ENCODE assay signal across 13 mouse cellular contexts in genomic region chr16:37089648-37090047, GRCm38 (mm10).
"Had no signal": no experiment of that assay in that cellular context is flagged by ENCODE, and none has a peak within 500 bp of the region (broad histone marks: within the 10 kb centered on the region; RNA-seq: fewer than 3 reads in every experiment).

No protein-coding gene starts in this region.

- H3K9ac ChIP-seq: hindbrain, embryonic 15.5 days; limb, embryonic 13.5 days; liver, embryonic 14.5 days; neural tube, embryonic 15.5 days had no signal

- DNase-seq: kidney, adult 2 months; kidney, postnatal 4 days; left cerebral cortex, postnatal 4 days; lung, adult 2 months; midbrain, embryonic 14.5 days; right cerebral cortex, adult 18-20 months had no signal

- H3K27ac ChIP-seq: hindbrain, embryonic 15.5 days; layer of hippocampus, adult 2 months; limb, embryonic 13.5 days; liver, embryonic 14.5 days; midbrain, embryonic 10.5 days; neural tube, embryonic 15.5 days had no signal

- H3K4me2 ChIP-seq: hindbrain, embryonic 15.5 days; limb, embryonic 13.5 days; neural tube, embryonic 15.5 days had no signal

- H3K36me3 ChIP-seq: neural tube, embryonic 15.5 days had no signal

- H3K4me1 ChIP-seq: hindbrain, embryonic 15.5 days; midbrain, embryonic 10.5 days; neural tube, embryonic 15.5 days had no signal

- H3K4me3 ChIP-seq: hindbrain, embryonic 15.5 days; layer of hippocampus, adult 2 months; limb, embryonic 13.5 days; midbrain, embryonic 10.5 days; myocyte; neural tube, embryonic 15.5 days had no signal

- H3K9me3 ChIP-seq: hindbrain, embryonic 15.5 days; limb, embryonic 13.5 days; midbrain, embryonic 10.5 days; neural tube, embryonic 15.5 days had no signal

- H3K27me3 ChIP-seq: hindbrain, embryonic 15.5 days; limb, embryonic 13.5 days; neural tube, embryonic 15.5 days had no signal
